Mouse (Mus musculus): ENCODE data around the gene Gm10837.

The Gm10837 gene

GRCm38 (mm10) chr14:122464763-122465741 is 25.3 kb upstream of the Gm10837 start, which contains the start of gene Zic5:
Zic5 (minus strand) TSS chr14:122465677.
- 0 out of 2 replicates have a peak, but pooled peaks have one; percentile 10 for ATAC-seq (ENCODE audit: low TSS enrichment)

GRCm38 (mm10) chr14:122465931-122466490 is 24.4 kb upstream of the Gm10837 start:
- no peak for ATAC-seq (ENCODE audit: low TSS enrichment)

- ATAC-seq (ENCODE audit: low TSS enrichment) = no peak
Observed at GRCm38 (mm10) chr14:122466756-122467362, 23.5 kb upstream of the Gm10837 start.

GRCm38 (mm10) chr14:122467926-122468841 is 22.2 kb upstream of the Gm10837 start:
- no peak for ATAC-seq (ENCODE audit: low TSS enrichment)

- ATAC-seq (ENCODE audit: low TSS enrichment) = no peak
Observed at GRCm38 (mm10) chr14:122468971-122469755, 21.2 kb upstream of the Gm10837 start.

- ATAC-seq (ENCODE audit: low TSS enrichment) = no peak
Observed at GRCm38 (mm10) chr14:122471449-122472085, 18.8 kb upstream of the Gm10837 start.

GRCm38 (mm10) chr14:122472161-122472560 is 18.2 kb upstream of the Gm10837 start:
- no peak for ATAC-seq (ENCODE audit: low TSS enrichment)

GRCm38 (mm10) chr14:122472647-122473046 is 17.7 kb upstream of the Gm10837 start:
- ATAC-seq (ENCODE audit: low TSS enrichment) = no peak

GRCm38 (mm10) chr14:122473211-122473751 is 17.1 kb upstream of the Gm10837 start:
- no peak for ATAC-seq (ENCODE audit: low TSS enrichment)

GRCm38 (mm10) chr14:122474041-122474890 is 16.1 kb upstream of the Gm10837 start:
- peak; percentile 57 for ATAC-seq (ENCODE audit: low TSS enrichment)

- ATAC-seq (ENCODE audit: low TSS enrichment) = no peak; the same call in 1 of the 2 replicates
Observed at GRCm38 (mm10) chr14:122474891-122475556, 15.4 kb upstream of the Gm10837 start, which contains the start of gene Zic2. Zic2 (plus strand) TSS chr14:122475435.

- ATAC-seq (ENCODE audit: low TSS enrichment) = no peak
Observed at GRCm38 (mm10) chr14:122475557-122476040, 14.8 kb upstream of the Gm10837 start.

- no peak for ATAC-seq (ENCODE audit: low TSS enrichment)
Observed at GRCm38 (mm10) chr14:122476041-122476821, 14.2 kb upstream of the Gm10837 start.

- ATAC-seq (ENCODE audit: low TSS enrichment) = no peak
Observed at GRCm38 (mm10) chr14:122476822-122477215, 13.6 kb upstream of the Gm10837 start.

- no peak for ATAC-seq (ENCODE audit: low TSS enrichment)
Observed at GRCm38 (mm10) chr14:122477261-122477671, 13.1 kb upstream of the Gm10837 start.

- ATAC-seq (ENCODE audit: low TSS enrichment) = no peak
Observed at GRCm38 (mm10) chr14:122477971-122478573, 12.3 kb upstream of the Gm10837 start.

GRCm38 (mm10) chr14:122478574-122479011 is 11.8 kb upstream of the Gm10837 start:
- no peak for ATAC-seq (ENCODE audit: low TSS enrichment)

Measured in frontal cortex, adult (tissue).